Mouse (Mus musculus) embryonic fibroblast, embryonic 13.5 days (primary cell): ENCODE measurements around the gene Hist2h2be.
"Not testable (repeated sequence)": the region's sequence is repeated elsewhere in the genome, so short reads cannot be mapped to it uniquely, and the experiment has no call there.

Source experiments
- CTCF ChIP-seq: IDR thresholded peaks from 2 replicates; pipeline ENCODE4 v1.5.1; 2011; ENCODE audit warnings: mild to moderate bottlenecking, control low read depth, low read length, moderate library complexity, borderline replicate concordance; ENCODE audit not compliant: insufficient read depth
- POLR2A ChIP-seq: IDR thresholded peaks from 2 replicates; pipeline ENCODE4 v1.6.1; 2011; ENCODE audit warnings: low read depth, mild to moderate bottlenecking, control low read depth, low read length, moderate library complexity

DNA sequence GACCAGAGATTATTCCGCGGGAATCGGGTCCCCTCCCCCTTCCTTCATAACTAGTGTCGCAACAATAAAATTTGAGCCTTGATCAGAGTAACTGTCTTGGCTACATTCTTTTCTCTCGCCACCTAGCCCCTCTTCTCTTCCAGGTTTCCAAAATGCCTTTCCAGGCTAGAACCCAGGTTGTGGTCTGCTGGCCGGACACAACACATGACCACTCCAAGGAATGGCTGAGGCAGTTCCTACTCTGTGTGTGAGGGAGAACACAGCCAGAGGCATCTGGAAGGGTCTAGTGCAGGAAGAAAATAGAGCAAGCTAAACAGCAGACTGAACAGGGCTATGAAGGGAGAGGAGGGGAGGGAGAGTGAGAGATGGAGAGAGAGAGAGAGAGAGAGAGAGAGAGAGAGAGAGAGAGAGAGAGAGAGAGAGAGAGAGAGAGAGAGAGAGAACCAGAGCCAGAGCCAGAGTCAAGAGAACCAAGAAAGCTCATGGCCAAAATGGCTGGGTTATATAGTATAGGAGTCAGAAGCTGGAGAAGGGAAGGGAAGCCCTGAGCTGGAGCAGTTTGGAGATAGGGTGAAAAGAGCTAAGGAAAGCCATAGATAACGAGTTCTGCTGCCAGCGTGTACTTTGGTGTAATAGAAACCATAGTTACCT is 22.2 kb upstream of the Hist2h2be start:
- not testable (repeated sequence) for TF ChIP-seq CTCF, POLR2A
